Mouse (Mus musculus) bone marrow macrophage, adult 2 months (primary cell): ENCODE measurements around the gene Pphln1.

Source experiments
- CTCF ChIP-seq: IDR thresholded peaks from 2 replicates; pipeline ENCODE4 v1.5.1; 2012; ENCODE audit warnings: low read depth, mild to moderate bottlenecking, low read length, moderate library complexity
- POLR2A ChIP-seq: IDR thresholded peaks from 2 replicates; pipeline ENCODE4 v1.6.1; 2012; ENCODE audit warnings: mild to moderate bottlenecking, low read depth, low read length, borderline replicate concordance

DNA sequence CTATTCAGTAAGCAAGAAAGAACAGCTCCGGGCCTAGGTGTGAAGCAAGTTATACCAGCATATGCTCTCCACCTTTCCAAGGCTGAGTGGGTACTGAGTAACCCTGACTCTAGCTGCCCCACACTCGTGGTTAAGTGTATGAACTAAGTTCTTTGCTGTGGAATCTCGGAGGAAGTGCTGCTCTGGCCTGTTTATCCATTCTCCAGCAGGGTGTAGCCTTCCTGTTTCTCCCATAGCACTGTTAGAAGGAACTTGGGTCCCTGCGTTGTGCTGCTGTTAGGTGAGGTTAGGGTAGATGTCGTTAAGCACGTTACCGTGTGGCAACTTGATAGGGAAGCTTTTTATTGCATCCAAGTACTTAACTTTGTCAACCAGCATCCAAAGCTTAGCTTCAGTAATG is 96.5 kb downstream of the Pphln1 start:
- TF ChIP-seq CTCF (no peak), POLR2A (no peak)
